Mouse (Mus musculus) ES-E14 (cell line): Measurements from ENCODE around the gene Pak7. TPM values are rescaled to one million over a fixed set of nuclear protein-coding genes. Genes with fewer than 3 reads are reported as not detected.

Experiments used
- DNase-seq: peaks from one replicate; pipeline ENCODE4 v3.0.0-alpha.2; 2013; ENCODE audit warnings: low read depth, low spot score
- H3K27ac ChIP-seq: 2 replicates; pipeline ENCODE4 v1.5.1; 2012; ENCODE audit warnings: low read depth, mild to moderate bottlenecking, low read length, moderate library complexity, mixed read lengths; ENCODE audit not compliant: poor library complexity, insufficient read depth, severe bottlenecking
- H3K36me3 ChIP-seq: 2 replicates; pipeline ENCODE4 v1.6.1; 2012; ENCODE audit warnings: mild to moderate bottlenecking, low read length, moderate library complexity, mixed read lengths; ENCODE audit not compliant: control insufficient read depth, poor library complexity, insufficient read depth, severe bottlenecking
- H3K4me1 ChIP-seq, 2 experiments: fragments of 150-350 bp in 1 of 2; sonication (generic) in 1 of 2; 2 replicates each; pipeline ENCODE4 v1.6.1; 2012; ENCODE audit warnings: low read length in 2 of 2, mild to moderate bottlenecking in 1 of 2, mixed read lengths in 1 of 2; ENCODE audit not compliant: control insufficient read depth in 2 of 2, insufficient read depth in 2 of 2, poor library complexity in 1 of 2
- H3K4me3 ChIP-seq, 2 experiments: fragments of 150-350 bp in 1 of 2; sonication (generic) in 1 of 2; 2 replicates each; pipeline ENCODE4 v1.5.1; 2012; ENCODE audit warnings: low read length in 2 of 2, low read depth in 1 of 2, mild to moderate bottlenecking in 1 of 2, mixed read lengths in 1 of 2; ENCODE audit not compliant: insufficient read depth in 1 of 2, poor library complexity in 1 of 2, severe bottlenecking in 1 of 2
- H3K9ac ChIP-seq: 2 replicates; pipeline ENCODE4 v1.6.1; 2012; ENCODE audit warnings: low read depth, mild to moderate bottlenecking, low read length, mixed read lengths; ENCODE audit not compliant: poor library complexity, insufficient read depth, severe bottlenecking
- H3K9me3 ChIP-seq: fragments of 150-350 bp; sonication (generic); 2 replicates; pipeline ENCODE4 v1.6.1; 2012; ENCODE audit warnings: low read depth, mild to moderate bottlenecking, low read length; ENCODE audit not compliant: control insufficient read depth, insufficient read depth
- CHD2 ChIP-seq: IDR thresholded peaks from 2 replicates; pipeline ENCODE4 v1.6.1; 2014; ENCODE audit warnings: mild to moderate bottlenecking, low read depth, low read length, inconsistent platforms
- HCFC1 ChIP-seq: IDR thresholded peaks from 2 replicates; pipeline ENCODE4 v1.6.1; 2012; ENCODE audit warnings: low read length, inconsistent platforms, borderline replicate concordance; ENCODE audit not compliant: insufficient read depth
- MAFK ChIP-seq: IDR thresholded peaks from 2 replicates; pipeline ENCODE4 v1.6.1; 2014; ENCODE audit warnings: mild to moderate bottlenecking, low read depth, low read length, inconsistent platforms; ENCODE audit not compliant: insufficient read depth
- ZC3H11A ChIP-seq: IDR thresholded peaks from 2 replicates; pipeline ENCODE4 v1.6.1; 2012; ENCODE audit warnings: low read depth, mild to moderate bottlenecking, inconsistent platforms, low read length, borderline replicate concordance
- ZNF384 ChIP-seq: IDR thresholded peaks from 2 replicates; pipeline ENCODE4 v1.6.1; 2012; ENCODE audit warnings: low read depth, low read length, inconsistent platforms
- in situ Hi-C, 2 experiments: fragments of 600-800 bp; cut with MboI; formaldehyde crosslinking; loops; one replicate each; pipeline ENCODE4 v1.15.1; 2025; ENCODE audit warnings: low sequenced_read_pairs in 2 of 2, inconsistent platforms in 1 of 2; ENCODE audit not compliant: unreplicated experiment in 2 of 2
- total RNA-seq: library from RNA; depleted of rRNA; stranded (reverse); fragments of 300-350 nt; gene quantifications from 2 replicates; pipeline ENCODE4 v1.2.3, GENCODE M21; 2012

Gene Pak7
- total RNA-seq, 1 experiment, result 0.22 TPM

DNA sequence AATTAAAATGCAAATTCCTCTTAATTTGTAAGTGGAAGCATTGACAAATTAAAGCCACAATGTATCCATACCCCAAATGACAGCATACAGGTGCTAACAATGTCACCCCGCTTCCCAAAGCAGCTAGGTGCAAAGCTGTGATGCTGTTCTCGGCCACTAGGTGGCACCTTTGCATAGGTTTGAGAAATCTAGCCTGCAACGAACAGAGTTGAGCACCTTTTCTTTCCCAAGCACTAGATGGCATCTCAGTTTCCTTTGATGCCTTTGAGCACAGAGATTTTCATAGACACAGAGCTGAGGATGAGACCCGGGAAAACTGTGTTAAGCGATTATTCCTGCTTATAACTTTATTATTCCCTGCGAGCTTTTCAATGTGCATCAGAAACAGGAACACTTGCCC lies 238.8 kb downstream of the Pak7 start:
- in situ Hi-C loops, result no loop called here
- no peak overlapping the region for H3K4me3 ChIP-seq

DNA sequence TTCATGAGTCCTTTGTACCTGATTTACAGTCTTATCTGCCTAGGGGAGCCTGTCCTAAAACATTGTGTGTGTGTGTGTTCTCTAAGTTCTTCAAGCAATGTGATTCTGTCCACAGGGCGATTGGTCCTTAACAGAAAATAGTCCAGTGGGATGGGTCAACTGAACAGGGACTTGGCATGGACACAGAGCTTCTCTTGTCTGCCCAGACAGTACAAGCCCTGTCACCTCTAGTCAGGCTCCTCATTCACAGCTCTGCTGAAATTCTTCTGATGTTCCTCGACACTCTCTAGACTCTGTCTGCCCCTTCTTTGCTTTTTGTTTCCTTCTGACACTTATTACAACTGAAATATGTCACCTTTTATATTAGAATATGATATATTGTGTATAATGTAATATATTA lies 247.0 kb downstream of the Pak7 start:
- Histone ChIP-seq H3K27ac (no peak overlapping the region), H3K9ac (no peak overlapping the region), H3K4me3 (no peak overlapping the region), H3K4me1 (no peaks in the 10 kb centered on the region), H3K36me3 (no peaks in the 10 kb centered on the region), H3K9me3 (no peaks in the 10 kb centered on the region)
- DNase-seq, result no peak
- TF ChIP-seq ZNF384 (no peak), HCFC1 (no peak), MAFK (no peak), ZC3H11A (no peak), CHD2 (no peak)
- in situ Hi-C loops, result no loop called here

More for the DNA sequence above, 238.8 kb downstream of the Pak7 start:
- Histone ChIP-seq H3K36me3 (no peaks in the 10 kb centered on the region), H3K9me3 (no peaks in the 10 kb centered on the region), H3K27ac (no peak overlapping the region), H3K4me1 (no peaks in the 10 kb centered on the region), H3K9ac (no peak overlapping the region)
- peak; percentile 77 for DNase-seq
- TF ChIP-seq ZC3H11A (peak; percentile 97), MAFK (no peak)

DNA sequence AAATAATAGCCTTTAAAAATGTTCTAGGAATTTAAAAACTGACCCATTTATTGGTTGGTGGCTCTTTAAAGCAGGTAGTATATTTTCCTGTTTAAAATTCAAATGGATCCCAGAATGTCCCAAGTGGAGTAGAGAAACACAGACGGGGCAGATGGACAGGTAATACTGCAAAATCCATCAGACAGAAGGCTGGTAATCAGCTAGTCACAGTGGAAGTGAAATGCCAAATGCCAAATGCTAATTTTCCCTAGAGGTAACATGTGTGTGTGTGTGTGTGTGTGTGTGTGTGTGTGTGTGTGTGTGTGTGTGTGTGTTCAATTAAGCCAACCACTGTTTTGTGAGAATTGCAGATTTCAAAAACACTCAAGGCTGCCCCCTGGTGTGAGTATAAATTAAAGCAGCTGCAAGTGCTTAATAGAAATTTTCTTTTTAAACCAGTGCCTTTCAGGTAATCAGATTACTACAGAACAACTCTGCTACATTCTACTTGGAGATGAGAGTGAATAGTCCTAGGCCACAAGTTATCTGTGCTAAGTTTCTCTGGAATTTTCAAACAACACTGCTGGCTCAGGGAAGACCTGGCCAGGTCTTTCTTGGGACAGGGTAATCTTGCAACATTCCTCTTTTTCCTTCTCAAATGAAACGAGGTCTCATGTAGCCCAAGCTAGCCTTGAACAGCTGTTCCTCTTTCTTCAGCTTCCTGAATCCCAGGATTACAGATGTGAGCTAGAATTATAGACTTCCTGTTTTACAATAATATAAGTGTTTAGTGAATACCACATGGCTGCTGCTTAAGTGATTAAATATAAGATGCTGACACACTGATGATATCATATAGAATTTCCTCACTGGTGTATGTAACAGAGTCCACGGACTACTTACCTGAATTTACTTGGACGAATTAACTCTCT lies 248.4 kb downstream of the Pak7 start:
- H3K36me3 ChIP-seq, result no peaks in the 10 kb centered on the region
- no peak overlapping the region for H3K9ac ChIP-seq
- in situ Hi-C loops, result no loop called here
- peak; percentile 4 for DNase-seq
- no peak overlapping the region for H3K27ac ChIP-seq
- H3K9me3 ChIP-seq, result no peaks in the 10 kb centered on the region
- H3K4me1 ChIP-seq, result no peaks in the 10 kb centered on the region
- no peak overlapping the region for H3K4me3 ChIP-seq
- TF ChIP-seq MAFK, result no peak
- TF ChIP-seq ZC3H11A, result 0 out of 2 replicates have a peak, but pooled peaks have one; percentile 32

DNA sequence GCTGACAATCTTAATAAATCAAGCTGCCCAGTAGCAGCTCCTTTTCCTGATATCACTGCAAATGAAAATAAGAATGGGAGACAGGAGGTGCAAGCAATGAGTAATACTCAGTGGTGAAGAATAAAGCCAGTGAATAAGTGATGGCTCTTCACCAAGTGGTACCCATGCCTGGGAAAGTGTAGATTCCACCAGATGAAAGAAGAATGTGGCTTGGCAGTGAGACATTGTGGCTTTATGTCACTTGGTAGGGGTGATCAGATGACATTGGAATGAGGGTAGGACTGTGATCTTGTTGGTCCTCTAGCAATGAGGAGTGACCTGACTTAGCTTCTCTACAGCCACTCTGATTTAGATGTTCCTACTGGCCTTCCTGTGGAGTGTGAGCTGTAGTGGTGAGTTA lies 249.3 kb downstream of the Pak7 start:
- H3K36me3 ChIP-seq, result no peaks in the 10 kb centered on the region
- no peak overlapping the region for H3K9ac ChIP-seq
- H3K9me3 ChIP-seq, result no peaks in the 10 kb centered on the region
- no peak for TF ChIP-seq MAFK
- TF ChIP-seq CHD2, result no peak
- no peak for TF ChIP-seq HCFC1
- no peak for TF ChIP-seq ZNF384
- no peak for TF ChIP-seq ZC3H11A
- no peaks in the 10 kb centered on the region for H3K4me1 ChIP-seq
- in situ Hi-C loops, result no loop called here
- DNase-seq, result no peak
- H3K4me3 ChIP-seq, result no peak overlapping the region
- no peak overlapping the region for H3K27ac ChIP-seq

GRCm38 (mm10) chr2:136121867-136122266 lies 265.9 kb downstream of the Pak7 start:
- no peaks in the 10 kb centered on the region for H3K36me3 ChIP-seq
- H3K4me1 ChIP-seq, result no peaks in the 10 kb centered on the region; a peak in 1 of 4 replicates
- no peak overlapping the region for H3K27ac ChIP-seq
- DNase-seq, result no peak
- TF ChIP-seq ZC3H11A (no peak), MAFK (no peak), CHD2 (no peak), HCFC1 (no peak), ZNF384 (no peak)
- no peak overlapping the region for H3K9ac ChIP-seq
- no peaks in the 10 kb centered on the region for H3K9me3 ChIP-seq
- no peak overlapping the region for H3K4me3 ChIP-seq
- in situ Hi-C loops, result no loop called here
